In the genomic region with DNA sequence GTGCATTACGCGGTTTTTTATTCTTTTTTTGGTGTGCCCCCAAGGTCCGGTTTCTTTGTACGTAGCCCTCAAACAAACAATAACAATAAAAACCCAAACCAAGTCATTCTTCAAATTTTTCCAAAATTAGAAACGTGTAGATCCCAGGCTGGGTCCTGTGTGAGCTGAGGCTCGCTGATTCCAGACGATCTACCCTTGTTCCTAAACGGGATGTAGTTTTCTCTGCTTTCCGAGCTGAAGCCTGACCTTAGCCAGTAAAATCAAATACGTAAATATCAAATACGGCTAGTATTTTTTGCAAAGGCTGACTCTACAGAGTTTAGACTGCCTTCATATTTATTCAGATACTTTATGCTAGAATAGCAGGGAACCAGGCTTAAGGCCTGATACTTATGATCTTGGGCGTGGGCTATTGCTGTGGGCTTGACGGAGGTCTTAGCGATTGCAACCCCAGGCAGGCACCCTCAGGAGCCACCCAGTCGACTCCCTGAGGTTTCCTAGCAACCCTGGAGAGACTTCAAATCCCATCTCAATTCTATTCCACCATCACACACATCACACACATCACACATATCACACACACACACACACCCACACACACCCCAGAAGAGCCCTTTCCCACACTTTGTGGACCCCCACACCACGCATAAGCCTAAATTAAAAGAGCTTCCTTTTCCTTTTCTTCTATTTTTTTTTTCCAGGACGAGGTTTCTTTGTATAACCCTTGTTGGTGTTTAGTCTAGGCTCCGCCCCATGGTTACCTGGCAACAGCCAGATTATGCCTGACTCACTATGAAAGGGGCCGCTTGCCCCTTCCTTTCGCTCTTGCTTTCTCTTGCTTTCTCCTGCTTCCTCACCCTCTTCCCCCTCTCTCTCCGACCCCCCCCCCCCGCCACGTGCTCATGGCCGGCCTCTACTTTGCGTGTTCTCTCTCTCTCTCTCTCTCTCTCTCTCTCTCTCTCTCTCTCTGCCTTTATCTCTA, we compare ENCODE assay signal across 8 mouse cellular contexts. TPM values are rescaled to one million over a fixed set of nuclear protein-coding genes. Genes with fewer than 3 reads are reported as not detected.
DNase-seq lines count a peak whose midpoint lies in the region; ATAC-seq lines count a peak whose summit lies in the region.

No protein-coding gene starts in this region.

- DNase-seq in 416B (ENCODE audit: low read depth) = peak; percentile 97
- DNase-seq in adrenal gland, adult 8-10 months = peak; percentile 77
- peak; percentile 71 for DNase-seq in liver, embryonic 11.5 days (ENCODE audit: low spot score)
- DNase-seq in natural killer cell, adult 2 months (ENCODE audit: low spot score in 2 of 2) = peak; percentile 65 to 72

- H3K27me3 ChIP-seq in embryonic facial prominence, embryonic 13.5 days = no peaks in the 10 kb centered on the region
- no peaks in the 10 kb centered on the region for H3K27me3 ChIP-seq in heart, embryonic 11.5 days (ENCODE audit: control insufficient read depth, insufficient read depth, low read length)
- no peaks in the 10 kb centered on the region; the same call in 1 of the 2 replicates for H3K27me3 ChIP-seq in kidney, embryonic 14.5 days (ENCODE audit: control insufficient read depth, insufficient read depth, low read length)
- no peaks in the 10 kb centered on the region for H3K27me3 ChIP-seq in liver, embryonic 11.5 days (replicated peaks; ENCODE audit: control insufficient read depth, insufficient read depth, low read length)
- no peaks in the 10 kb centered on the region for H3K27me3 ChIP-seq in stomach, embryonic 15.5 days (replicated peaks)

- H3K4me1 ChIP-seq in embryonic facial prominence, embryonic 13.5 days = peaks cover 33% of the 10 kb centered on the region
- peaks cover 30% of the 10 kb centered on the region for H3K4me1 ChIP-seq in heart, embryonic 11.5 days (ENCODE audit: control insufficient read depth, insufficient read depth, low read length)
- H3K4me1 ChIP-seq in kidney, embryonic 14.5 days (ENCODE audit: control insufficient read depth, insufficient read depth, low read length) = peaks cover 16% of the 10 kb centered on the region; the same call in 1 of the 2 replicates
- peaks cover 25% of the 10 kb centered on the region for H3K4me1 ChIP-seq in liver, embryonic 11.5 days (replicated peaks; ENCODE audit: control insufficient read depth, insufficient read depth, low read length)
- H3K4me1 ChIP-seq in stomach, embryonic 15.5 days = peaks cover 19% of the 10 kb centered on the region

- peak overlapping the region; percentile 98 for H3K27ac ChIP-seq in embryonic facial prominence, embryonic 13.5 days
- H3K27ac ChIP-seq in heart, embryonic 11.5 days (ENCODE audit: low read depth, low read length) = peak overlapping the region; percentile 99
- peak overlapping the region; percentile 100 for H3K27ac ChIP-seq in kidney, embryonic 14.5 days (ENCODE audit: low read depth, low read length)
- peak overlapping the region; percentile 99 for H3K27ac ChIP-seq in liver, embryonic 11.5 days (ENCODE audit: low read depth, low read length)
- H3K27ac ChIP-seq in stomach, embryonic 15.5 days = peak overlapping the region; percentile 99

- H3K9me3 ChIP-seq in embryonic facial prominence, embryonic 13.5 days = no peaks in the 10 kb centered on the region
- H3K9me3 ChIP-seq in heart, embryonic 11.5 days (replicated peaks; ENCODE audit: control insufficient read depth, low read length) = no peaks in the 10 kb centered on the region
- H3K9me3 ChIP-seq in kidney, embryonic 14.5 days (ENCODE audit: control insufficient read depth, low read length) = no peaks in the 10 kb centered on the region
- H3K9me3 ChIP-seq in liver, embryonic 11.5 days (ENCODE audit: control insufficient read depth, low read length) = no peaks in the 10 kb centered on the region
- no peaks in the 10 kb centered on the region for H3K9me3 ChIP-seq in stomach, embryonic 15.5 days

- WGBS in embryonic facial prominence, embryonic 13.5 days = 7% methylated on average over 23 of the region's 25 CpGs
- 18% methylated on average over 23 of the region's 25 CpGs for WGBS in heart, embryonic 11.5 days (ENCODE audit: insufficient replicate concordance)
- 11% methylated on average over 22 of the region's 25 CpGs for WGBS in kidney, embryonic 14.5 days
- 20% methylated on average over 23 of the region's 25 CpGs for WGBS in liver, embryonic 11.5 days
- 7% methylated on average over 21 of the region's 25 CpGs for WGBS in stomach, embryonic 15.5 days

- H3K9ac ChIP-seq in embryonic facial prominence, embryonic 13.5 days = peak overlapping the region; percentile 76
- peak overlapping the region; percentile 74 for H3K9ac ChIP-seq in heart, embryonic 11.5 days (ENCODE audit: low read depth, low read length)
- peak overlapping the region; percentile 57 for H3K9ac ChIP-seq in kidney, embryonic 14.5 days (ENCODE audit: low read depth, low read length)
- H3K9ac ChIP-seq in liver, embryonic 11.5 days (ENCODE audit: low read depth, low read length) = peak overlapping the region; percentile 72
- peak overlapping the region; percentile 13; the same call in 1 of the 2 replicates for H3K9ac ChIP-seq in stomach, embryonic 15.5 days

- H3K36me3 ChIP-seq in embryonic facial prominence, embryonic 13.5 days = no peaks in the 10 kb centered on the region
- H3K36me3 ChIP-seq in heart, embryonic 11.5 days (ENCODE audit: control insufficient read depth, insufficient read depth, low read length) = no peaks in the 10 kb centered on the region
- H3K36me3 ChIP-seq in kidney, embryonic 14.5 days (ENCODE audit: control insufficient read depth, insufficient read depth, low read length) = no peaks in the 10 kb centered on the region
- no peaks in the 10 kb centered on the region for H3K36me3 ChIP-seq in liver, embryonic 11.5 days (ENCODE audit: control insufficient read depth, insufficient read depth, low read length)
- H3K36me3 ChIP-seq in stomach, embryonic 15.5 days = no peaks in the 10 kb centered on the region

- H3K4me3 ChIP-seq in embryonic facial prominence, embryonic 13.5 days = peak overlapping the region; percentile 45
- H3K4me3 ChIP-seq in heart, embryonic 11.5 days (ENCODE audit: low read depth, low read length) = peak overlapping the region; percentile 39
- peak overlapping the region; percentile 27 for H3K4me3 ChIP-seq in kidney, embryonic 14.5 days (ENCODE audit: low read length)
- H3K4me3 ChIP-seq in liver, embryonic 11.5 days (ENCODE audit: low read depth, low read length) = peak overlapping the region; percentile 44
- H3K4me3 ChIP-seq in stomach, embryonic 15.5 days (replicated peaks) = peak overlapping the region; percentile 32

- peak overlapping the region; percentile 71 for H3K4me2 ChIP-seq in embryonic facial prominence, embryonic 13.5 days
- peak overlapping the region; percentile 65 for H3K4me2 ChIP-seq in heart, embryonic 11.5 days
- H3K4me2 ChIP-seq in kidney, embryonic 14.5 days (replicated peaks; ENCODE audit: low read depth, low read length) = peak overlapping the region; percentile 43
- peak overlapping the region; percentile 68 for H3K4me2 ChIP-seq in liver, embryonic 11.5 days
- H3K4me2 ChIP-seq in stomach, embryonic 15.5 days = peak overlapping the region; percentile 59

- peak; percentile 43; the same call in 1 of the 2 replicates for ATAC-seq in embryonic facial prominence, embryonic 13.5 days (ENCODE audit: insufficient number of reproducible peaks, insufficient read depth, low FRiP score, low TSS enrichment, low read depth)
- ATAC-seq in heart, embryonic 11.5 days (replicated peaks; ENCODE audit: insufficient number of reproducible peaks, low FRiP score, low TSS enrichment) = no peak
- peak; percentile 36; the same call in 1 of the 2 replicates for ATAC-seq in kidney, embryonic 14.5 days (ENCODE audit: low FRiP score, low TSS enrichment)
- ATAC-seq in liver, embryonic 11.5 days (replicated peaks; ENCODE audit: low FRiP score) = peak; percentile 44; the same call in 1 of the 2 replicates
- ATAC-seq in stomach, embryonic 15.5 days (ENCODE audit: insufficient read depth, low FRiP score, low read depth) = peak; percentile 40

RNA-seq across cellular contexts. Expression of gene Ubc, which starts 3.9 kb away (rescaled TPM):
- total RNA-seq in adrenal gland, adult 8-10 months (2022) = 1,000 to 10,000 TPM; 1,164 to 1,564 (median 1,502) TPM
- polyA plus RNA-seq in embryonic facial prominence, embryonic 13.5 days (2015; fragmentation: Nextera tagmentation; extraction: Ambion mirVana) = 979 and 1,012 TPM in 2 replicates
- 833 and 922 TPM in 2 replicates for polyA plus RNA-seq in heart, embryonic 11.5 days (2014; fragmentation: Nextera tagmentation; extraction: Ambion mirVana)
- 715 and 1,051 TPM in 2 replicates for polyA plus RNA-seq in kidney, embryonic 14.5 days (2014; fragmentation: Nextera tagmentation; extraction: Ambion mirVana)
- polyA plus RNA-seq in liver, embryonic 11.5 days (2014; fragmentation: Nextera tagmentation; extraction: Ambion mirVana) = 772 and 827 TPM in 2 replicates
- 893 and 1,069 TPM in 2 replicates for polyA plus RNA-seq in stomach, embryonic 15.5 days (2015; fragmentation: Nextera tagmentation; extraction: Ambion mirVana)

RNA-seq across cellular contexts. Expression of gene Gm10382, which starts 4.8 kb away (rescaled TPM):
- under 1 TPM in 3 of 4 experiments, not detected in 1; 0.41 to 0.48 (median 0.45) TPM for total RNA-seq in adrenal gland, adult 8-10 months (2022)
- 0.29 and 0.34 TPM in 2 replicates for polyA plus RNA-seq in embryonic facial prominence, embryonic 13.5 days (2015; fragmentation: Nextera tagmentation; extraction: Ambion mirVana)
- 0.42 TPM in 1 of 2 replicates, not detected in the other for polyA plus RNA-seq in heart, embryonic 11.5 days (2014; fragmentation: Nextera tagmentation; extraction: Ambion mirVana)
- 0.16 and 0.41 TPM in 2 replicates for polyA plus RNA-seq in kidney, embryonic 14.5 days (2014; fragmentation: Nextera tagmentation; extraction: Ambion mirVana)
- polyA plus RNA-seq in liver, embryonic 11.5 days (2014; fragmentation: Nextera tagmentation; extraction: Ambion mirVana) = 0.18 and 0.34 TPM in 2 replicates
- polyA plus RNA-seq in stomach, embryonic 15.5 days (2015; fragmentation: Nextera tagmentation; extraction: Ambion mirVana) = 0.21 and 0.67 TPM in 2 replicates

RNA-seq across cellular contexts. Expression of gene Dhx37, which starts 40.0 kb away (rescaled TPM):
- total RNA-seq in adrenal gland, adult 8-10 months (2022) = 10 to 100 TPM; 19.1 to 22.1 (median 19.9) TPM
- 13.9 and 14.7 TPM in 2 replicates for polyA plus RNA-seq in embryonic facial prominence, embryonic 13.5 days (2015; fragmentation: Nextera tagmentation; extraction: Ambion mirVana)
- 9.9 and 10.6 TPM in 2 replicates for polyA plus RNA-seq in heart, embryonic 11.5 days (2014; fragmentation: Nextera tagmentation; extraction: Ambion mirVana)
- 7.7 and 14.4 TPM in 2 replicates for polyA plus RNA-seq in kidney, embryonic 14.5 days (2014; fragmentation: Nextera tagmentation; extraction: Ambion mirVana)
- polyA plus RNA-seq in liver, embryonic 11.5 days (2014; fragmentation: Nextera tagmentation; extraction: Ambion mirVana) = 18.5 and 19.4 TPM in 2 replicates
- polyA plus RNA-seq in stomach, embryonic 15.5 days (2015; fragmentation: Nextera tagmentation; extraction: Ambion mirVana) = 10.8 and 11.5 TPM in 2 replicates

RNA-seq across cellular contexts. Expression of gene Bri3bp, which starts 47.5 kb away (rescaled TPM):
- total RNA-seq in adrenal gland, adult 8-10 months (2022) = 10 to 100 TPM; 27.8 to 35.6 (median 31.6) TPM
- 33.5 and 36.1 TPM in 2 replicates for polyA plus RNA-seq in embryonic facial prominence, embryonic 13.5 days (2015; fragmentation: Nextera tagmentation; extraction: Ambion mirVana)
- polyA plus RNA-seq in heart, embryonic 11.5 days (2014; fragmentation: Nextera tagmentation; extraction: Ambion mirVana) = 30.8 and 32.7 TPM in 2 replicates
- polyA plus RNA-seq in kidney, embryonic 14.5 days (2014; fragmentation: Nextera tagmentation; extraction: Ambion mirVana) = 29.6 and 39.8 TPM in 2 replicates
- 63.6 and 67.9 TPM in 2 replicates for polyA plus RNA-seq in liver, embryonic 11.5 days (2014; fragmentation: Nextera tagmentation; extraction: Ambion mirVana)
- polyA plus RNA-seq in stomach, embryonic 15.5 days (2015; fragmentation: Nextera tagmentation; extraction: Ambion mirVana) = 45.5 and 46.6 TPM in 2 replicates

RNA-seq across cellular contexts. Expression of gene Scarb1, which starts 53.0 kb away (rescaled TPM):
- 1,000 to 10,000 TPM; 1,640 to 3,396 (median 2,408) TPM for total RNA-seq in adrenal gland, adult 8-10 months (2022)
- polyA plus RNA-seq in embryonic facial prominence, embryonic 13.5 days (2015; fragmentation: Nextera tagmentation; extraction: Ambion mirVana) = 53.9 and 55.6 TPM in 2 replicates
- polyA plus RNA-seq in heart, embryonic 11.5 days (2014; fragmentation: Nextera tagmentation; extraction: Ambion mirVana) = 57.1 and 67.0 TPM in 2 replicates
- 34.8 and 48.8 TPM in 2 replicates for polyA plus RNA-seq in kidney, embryonic 14.5 days (2014; fragmentation: Nextera tagmentation; extraction: Ambion mirVana)
- polyA plus RNA-seq in liver, embryonic 11.5 days (2014; fragmentation: Nextera tagmentation; extraction: Ambion mirVana) = 104 and 108 TPM in 2 replicates
- 61.9 and 67.9 TPM in 2 replicates for polyA plus RNA-seq in stomach, embryonic 15.5 days (2015; fragmentation: Nextera tagmentation; extraction: Ambion mirVana)

Comparison
In these comparisons a context has a peak if more than half of its experiments do, and no peak if none do; other contexts are left out.
1. H3K9ac ChIP-seq: peak in every context shown above with its lines; median percentile 76 in embryonic facial prominence, embryonic 13.5 days; 74 in heart, embryonic 11.5 days; 72 in liver, embryonic 11.5 days; 57 in kidney, embryonic 14.5 days; 13 in stomach, embryonic 15.5 days.